Mouse (Mus musculus) lung, embryonic 14.5 days (tissue): ENCODE measurements at regions not wholly inside any gene's neighbourhood (a gene's known extent, or its start where the extent isn't known, plus 50 kb on each side); places are given as distances from the start of the nearest gene placed in this dataset.
"Not testable (repeated sequence)": the region's sequence is repeated elsewhere in the genome, so short reads cannot be mapped to it uniquely, and the experiment has no call there.

Experiments used
- ATAC-seq: fragments of 200-750 bp; cut with Nextera tagmentation; 2 replicates; pipeline ENCODE4 v1.8.0; 2017; ENCODE audit warnings: mild to moderate bottlenecking, moderate TSS enrichment, moderate library complexity; ENCODE audit not compliant: insufficient read depth
- DNase-seq: peaks from one replicate; pipeline ENCODE4 v3.0.0-alpha.2; 2015
- H3K27ac ChIP-seq: fragments of 300-500 bp; sonication (generic); 2 replicates; pipeline ENCODE4 v1.5.1; 2014; ENCODE audit warnings: low read depth, mild to moderate bottlenecking, moderate library complexity
- H3K27me3 ChIP-seq: fragments of 300-500 bp; sonication (generic); 2 replicates; pipeline ENCODE4 v1.6.1; 2014; ENCODE audit warnings: low read length, control low read depth; ENCODE audit not compliant: insufficient read depth
- H3K36me3 ChIP-seq: fragments of 300-500 bp; sonication (generic); 2 replicates; pipeline ENCODE4 v1.6.1; 2014; ENCODE audit warnings: control low read depth; ENCODE audit not compliant: insufficient read depth
- H3K4me1 ChIP-seq: fragments of 300-500 bp; sonication (generic); 2 replicates; pipeline ENCODE4 v1.6.1; 2014; ENCODE audit warnings: antibody characterized with exemption, control low read depth; ENCODE audit not compliant: insufficient read depth
- H3K4me2 ChIP-seq: fragments of 300-500 bp; sonication (generic); 2 replicates; pipeline ENCODE4 v1.6.1; 2014; ENCODE audit warnings: mild to moderate bottlenecking
- H3K4me3 ChIP-seq: fragments of 300-500 bp; sonication (generic); 2 replicates; pipeline ENCODE4 v1.5.1; 2014; ENCODE audit warnings: low read depth, low read length
- H3K9ac ChIP-seq: fragments of 300-500 bp; sonication (generic); 2 replicates; pipeline ENCODE4 v1.6.1; 2014
- H3K9me3 ChIP-seq: fragments of 300-500 bp; sonication (generic); 2 replicates; pipeline ENCODE4 v1.6.1; 2016; ENCODE audit warnings: low read depth, low read length, control low read depth
- CTCF ChIP-seq: IDR thresholded peaks from 2 replicates; pipeline ENCODE4 v1.5.1; 2016; ENCODE audit warnings: antibody characterized with exemption, low read depth
- WGBS: fragments of 180-500 bp; shearing (Covaris S2); extraction: QIAGEN DNeasy Blood & Tissue Kit; methylation state at CpG from one replicate; pipeline ENCODE4 v1.1.7; 2014; 5-methylcytosine and 5-hydroxymethylcytosine counted together

- no peak for TF ChIP-seq CTCF
- no peak overlapping the region for H3K4me2 ChIP-seq
- no peak overlapping the region for H3K9ac ChIP-seq
- no peaks in the 10 kb centered on the region for H3K9me3 ChIP-seq
- no peaks in the 10 kb centered on the region for H3K36me3 ChIP-seq
- ATAC-seq (no peak), DNase-seq (no peak)
- H3K27me3 ChIP-seq, result no peaks in the 10 kb centered on the region
- WGBS, result 0% methylated on average over 1 of the region's 1 CpGs
- H3K4me3 ChIP-seq, result no peak overlapping the region
- H3K27ac ChIP-seq, result no peak overlapping the region
- no peaks in the 10 kb centered on the region for H3K4me1 ChIP-seq
Measured at GRCm38 (mm10) chr6:19991829-19992228, 1125.7 kb downstream of the Ankrd7 start.

GRCm38 (mm10) chr6:20028466-20028865 lies 1162.3 kb downstream of the Ankrd7 start:
- Histone ChIP-seq H3K4me2 (no peak overlapping the region), H3K4me1 (no peaks in the 10 kb centered on the region), H3K9ac (no peak overlapping the region), H3K36me3 (no peaks in the 10 kb centered on the region), H3K27me3 (no peaks in the 10 kb centered on the region), H3K9me3 (no peaks in the 10 kb centered on the region), H3K4me3 (no peak overlapping the region), H3K27ac (no peak overlapping the region)
- DNase-seq (no peak), ATAC-seq (no peak)
- TF ChIP-seq CTCF, result no peak

- no peak for TF ChIP-seq CTCF
- Histone ChIP-seq H3K9ac (no peak overlapping the region), H3K27ac (no peak overlapping the region), H3K36me3 (no peaks in the 10 kb centered on the region), H3K27me3 (no peaks in the 10 kb centered on the region), H3K4me2 (no peak overlapping the region), H3K9me3 (no peaks in the 10 kb centered on the region), H3K4me1 (no peaks in the 10 kb centered on the region), H3K4me3 (no peak overlapping the region)
- 4% methylated on average over 1 of the region's 1 CpGs for WGBS
- ATAC-seq (peak; percentile 80), DNase-seq (peak; percentile 85)
Measured at GRCm38 (mm10) chr6:20037769-20038168, 1171.7 kb downstream of the Ankrd7 start.

GRCm38 (mm10) chr6:20078666-20079065 lies 1136.6 kb upstream of the Kcnd2 start:
- no peak for DNase-seq
- no peak for ATAC-seq
- no peak overlapping the region for H3K9ac ChIP-seq
- H3K27me3 ChIP-seq, result no peaks in the 10 kb centered on the region
- no peaks in the 10 kb centered on the region for H3K36me3 ChIP-seq
- H3K4me1 ChIP-seq, result no peaks in the 10 kb centered on the region
- H3K4me2 ChIP-seq, result no peak overlapping the region
- TF ChIP-seq CTCF, result no peak
- H3K27ac ChIP-seq, result no peak overlapping the region
- no peaks in the 10 kb centered on the region for H3K9me3 ChIP-seq
- H3K4me3 ChIP-seq, result no peak overlapping the region

- WGBS, result 81% methylated on average over 10 of the region's 10 CpGs
- Histone ChIP-seq H3K9ac (no peak overlapping the region), H3K27ac (no peak overlapping the region), H3K4me1 (no peaks in the 10 kb centered on the region), H3K9me3 (no peaks in the 10 kb centered on the region), H3K4me3 (no peak overlapping the region), H3K36me3 (no peaks in the 10 kb centered on the region), H3K4me2 (no peak overlapping the region), H3K27me3 (no peaks in the 10 kb centered on the region)
- no peak for DNase-seq
- no peak for ATAC-seq
- TF ChIP-seq CTCF, result no peak
Measured at GRCm38 (mm10) chr6:20092057-20092917, 1123.0 kb upstream of the Kcnd2 start.

GRCm38 (mm10) chr6:20133991-20134390 lies 1081.3 kb upstream of the Kcnd2 start:
- WGBS, result 90% methylated on average over 22 of the region's 22 CpGs
- not testable (repeated sequence) for H3K9ac ChIP-seq, DNase-seq, H3K36me3 ChIP-seq, H3K9me3 ChIP-seq, H3K27me3 ChIP-seq, H3K4me2 ChIP-seq, ATAC-seq, H3K27ac ChIP-seq, H3K4me3 ChIP-seq, H3K4me1 ChIP-seq

- Histone ChIP-seq H3K4me2 (no peak overlapping the region), H3K4me3 (no peak overlapping the region), H3K4me1 (no peaks in the 10 kb centered on the region), H3K9me3 (no peaks in the 10 kb centered on the region), H3K36me3 (no peaks in the 10 kb centered on the region), H3K27me3 (no peaks in the 10 kb centered on the region), H3K9ac (no peak overlapping the region), H3K27ac (no peak overlapping the region)
- TF ChIP-seq CTCF, result no peak
- DNase-seq (no peak), ATAC-seq (no peak)
Measured at GRCm38 (mm10) chr6:20137546-20137945, 1077.8 kb upstream of the Kcnd2 start.
